Mouse (Mus musculus) splenic B cell, adult 2 months (primary cell): ENCODE results near the gene Parp9.
"Not testable (repeated sequence)": the region's sequence is repeated elsewhere in the genome, so short reads cannot be mapped to it uniquely, and the experiment has no call there.

ENCODE experiments used
- DNase-seq: peaks from one replicate; pipeline ENCODE4 v3.0.0-alpha.2; 2011; ENCODE audit warnings: low read depth, low spot score
- H3K27me3 ChIP-seq: 2 replicates; pipeline ENCODE4 v1.6.1; 2012; ENCODE audit warnings: mild to moderate bottlenecking, low read length, moderate library complexity, mixed read lengths; ENCODE audit not compliant: control insufficient read depth, poor library complexity, insufficient read depth, severe bottlenecking
- H3K36me3 ChIP-seq: 2 replicates; pipeline ENCODE4 v1.6.1; 2012; ENCODE audit warnings: mild to moderate bottlenecking, low read length, moderate library complexity, mixed read lengths; ENCODE audit not compliant: control insufficient read depth, poor library complexity, insufficient read depth, severe bottlenecking

Gene Parp9

DNA sequence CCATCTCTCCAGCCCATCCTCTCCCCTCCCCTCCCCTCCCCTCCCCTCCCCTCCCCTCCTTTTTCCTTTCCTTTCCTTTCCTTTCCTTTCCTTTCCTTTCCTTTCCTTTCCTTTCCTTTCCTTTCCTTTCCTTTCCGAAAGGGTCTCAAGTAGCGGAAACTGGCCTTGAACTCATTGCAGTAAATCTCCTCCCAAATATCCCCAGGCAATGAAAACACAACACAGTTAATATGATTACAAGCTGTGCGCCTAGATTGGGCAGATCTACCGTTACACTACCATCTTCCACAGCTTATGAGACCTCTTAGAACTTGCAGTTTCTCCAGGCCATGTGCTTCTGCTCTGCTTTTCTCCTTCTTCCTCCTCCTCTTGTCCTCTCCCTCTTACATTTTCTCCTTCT is 27.7 kb downstream of the Parp9 start:
- H3K27me3 ChIP-seq, DNase-seq: not testable (repeated sequence)

DNA sequence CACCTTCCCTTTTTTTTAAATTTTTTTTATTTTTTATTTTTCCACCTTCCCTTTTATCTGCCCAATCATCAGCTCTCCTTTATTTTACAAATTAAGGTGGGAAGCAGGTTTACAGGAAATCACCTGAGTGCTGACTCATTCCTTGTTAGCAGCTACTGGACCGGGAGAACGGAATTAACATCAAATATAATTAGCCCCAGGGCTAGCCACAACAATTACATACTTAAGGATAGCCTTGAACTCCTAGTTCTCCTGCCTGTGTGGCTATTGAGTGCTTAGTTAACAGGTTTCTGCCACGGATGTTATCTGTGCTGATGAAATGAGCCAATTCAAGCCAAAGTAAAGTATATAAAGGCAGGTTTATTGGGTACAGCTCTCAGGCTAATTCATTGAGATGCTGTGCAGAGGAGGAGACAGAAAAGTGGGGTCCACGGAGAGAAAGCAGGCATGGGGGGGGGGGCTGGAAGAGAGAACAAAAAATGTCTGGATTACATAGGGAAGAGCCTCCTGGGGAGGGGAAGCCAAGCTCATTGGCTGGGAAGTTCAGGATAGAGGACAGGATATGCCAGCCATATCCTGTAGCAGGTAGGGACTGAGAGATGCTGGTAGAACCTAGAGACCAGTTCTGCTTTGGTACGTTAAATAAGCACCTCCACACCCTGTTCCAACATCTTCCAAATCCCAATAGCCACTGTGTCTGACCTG is 28.3 kb downstream of the Parp9 start:
- H3K36me3 ChIP-seq = peaks cover 19% of the 10 kb centered on the region
- H3K27me3 ChIP-seq = no peaks in the 10 kb centered on the region
- DNase-seq = no peak

More for the DNA sequence above, 27.7 kb downstream of the Parp9 start:
- peaks cover 17% of the 10 kb centered on the region for H3K36me3 ChIP-seq

DNA sequence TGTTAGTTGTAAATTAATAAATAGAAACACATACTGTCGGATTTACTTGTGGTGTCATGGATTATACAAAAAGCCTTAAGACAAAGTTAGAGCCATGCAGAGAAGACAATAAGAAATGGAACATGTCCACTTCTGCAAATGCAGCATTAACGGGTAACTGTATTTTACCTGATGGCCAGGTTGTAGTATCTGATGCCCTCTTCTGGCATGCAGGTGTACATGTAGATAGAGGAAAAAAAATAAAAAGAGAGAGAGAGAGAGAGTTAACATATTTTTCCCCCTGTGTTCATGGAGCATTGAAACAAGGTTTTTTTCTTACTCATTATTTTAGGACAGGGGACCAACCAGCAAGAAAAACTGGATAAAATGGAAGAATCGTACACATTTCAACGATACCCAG is 29.0 kb downstream of the Parp9 start:
- Histone ChIP-seq H3K27me3 (no peaks in the 10 kb centered on the region), H3K36me3 (peaks cover 25% of the 10 kb centered on the region)
- peak; percentile 28 for DNase-seq

DNA sequence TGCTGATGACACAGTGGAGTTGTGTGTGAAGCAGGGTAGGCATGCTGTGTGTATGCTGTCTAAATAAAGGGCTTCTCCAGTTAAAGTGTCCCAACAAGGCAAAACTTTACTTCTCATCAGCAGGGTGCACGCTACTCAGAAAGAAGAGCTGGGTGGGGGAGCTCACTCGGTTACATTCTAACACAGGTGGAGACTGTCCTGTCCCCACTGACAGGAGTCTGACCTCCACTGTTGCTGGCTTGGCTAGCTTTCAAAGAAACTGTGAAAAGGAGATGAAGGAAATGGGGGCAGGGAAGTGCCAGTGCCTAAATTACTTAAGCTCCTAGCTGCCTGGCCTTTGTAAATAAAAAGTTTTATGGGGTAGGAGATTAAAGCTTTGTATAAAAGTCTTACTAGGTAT is 29.9 kb downstream of the Parp9 start:
- H3K36me3 ChIP-seq = peaks cover 29% of the 10 kb centered on the region
- DNase-seq = no peak
- H3K27me3 ChIP-seq = no peaks in the 10 kb centered on the region

DNA sequence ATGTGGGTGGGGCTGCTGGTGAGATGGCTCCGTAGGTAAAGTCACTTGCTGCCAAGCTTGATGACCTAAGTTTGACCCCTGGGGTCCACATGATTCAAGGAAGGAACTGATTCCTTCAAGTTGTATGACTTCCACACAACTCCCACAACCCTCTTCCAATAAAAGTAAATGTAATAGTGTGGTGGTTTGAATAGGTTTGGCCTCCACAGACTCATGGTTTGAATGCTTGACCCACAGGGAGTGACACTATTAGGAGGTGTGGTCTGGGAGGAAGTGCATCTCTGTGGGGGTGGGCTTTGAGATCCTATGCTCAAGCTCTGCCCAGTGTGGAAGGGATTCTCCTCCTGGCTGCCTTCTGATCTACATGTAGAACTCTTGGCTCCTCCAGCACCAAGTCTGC is 35.8 kb downstream of the Parp9 start:
- Histone ChIP-seq H3K36me3 (peaks cover 15% of the 10 kb centered on the region), H3K27me3 (no peaks in the 10 kb centered on the region)
- no peak for DNase-seq

DNA sequence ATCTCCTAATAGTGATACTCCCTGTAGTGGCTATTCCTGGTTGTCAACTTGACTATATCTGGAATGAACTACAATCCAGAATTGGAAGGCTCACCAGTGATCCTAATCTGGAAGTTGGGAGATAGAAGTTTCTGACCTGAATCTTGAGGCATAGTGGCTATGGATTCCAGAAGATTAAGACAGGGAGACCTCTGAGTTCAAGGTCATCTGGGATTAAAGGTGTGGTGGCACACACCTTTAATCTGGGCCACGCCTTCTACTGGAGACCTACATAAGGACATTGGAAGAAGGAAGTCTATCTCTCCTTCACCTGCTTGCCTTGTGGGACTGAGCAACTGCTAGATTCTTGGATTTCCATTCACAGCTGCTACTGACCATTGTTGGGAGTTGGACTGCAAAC is 40.2 kb downstream of the Parp9 start, which contains the start of gene Kpna1:
Gene Kpna1 (plus strand): TSS at position 301 of the 400 bp plus-strand sequence.
- not testable (repeated sequence) for H3K36me3 ChIP-seq, DNase-seq, H3K27me3 ChIP-seq

DNA sequence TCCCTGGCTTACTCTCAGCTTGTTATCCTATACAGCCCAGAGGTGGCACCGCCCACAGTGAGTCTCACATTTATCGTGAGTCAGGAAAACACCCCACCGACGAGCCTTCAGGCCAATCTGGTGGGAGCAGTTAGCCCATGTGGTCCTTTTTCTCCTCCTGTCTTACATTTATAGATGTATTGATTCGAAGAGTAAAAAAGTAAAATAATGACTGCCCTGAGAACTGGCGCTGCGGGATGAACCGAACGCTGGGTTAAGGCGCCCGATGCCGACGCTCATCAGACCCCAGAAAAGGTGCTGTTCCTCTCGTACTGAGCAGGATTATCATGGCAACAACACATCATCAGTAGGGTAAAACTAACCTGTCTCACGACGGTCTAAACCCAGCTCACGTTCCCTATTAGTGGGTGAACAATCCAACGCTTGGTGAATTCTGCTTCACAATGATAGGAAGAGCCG is 43.1 kb downstream of the Parp9 start:
- no peaks in the 10 kb centered on the region for H3K27me3 ChIP-seq
- DNase-seq = peak; percentile 100
- no peaks in the 10 kb centered on the region for H3K36me3 ChIP-seq

DNA sequence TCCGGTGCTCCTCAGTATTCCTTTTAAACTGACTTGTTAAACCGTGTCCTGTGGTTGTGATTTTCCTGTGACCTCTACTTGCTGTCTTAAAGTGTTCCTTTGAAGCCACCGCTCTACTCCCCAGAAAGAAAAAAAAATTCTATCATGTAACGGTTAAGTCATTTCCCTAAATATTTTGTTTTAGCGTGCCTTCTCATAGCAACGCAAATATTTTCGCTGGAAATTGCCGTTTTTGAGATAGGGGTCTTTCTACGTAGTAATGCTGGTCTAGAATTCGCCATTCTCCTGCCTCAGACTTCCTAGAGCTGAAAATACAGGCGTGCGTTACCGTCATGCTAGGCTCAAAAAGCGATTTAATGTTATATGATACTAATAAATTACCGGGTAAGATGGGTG is 44.2 kb downstream of the Parp9 start:
- no peak for DNase-seq
- H3K27me3 ChIP-seq = no peaks in the 10 kb centered on the region
- H3K36me3 ChIP-seq = no peaks in the 10 kb centered on the region

DNA sequence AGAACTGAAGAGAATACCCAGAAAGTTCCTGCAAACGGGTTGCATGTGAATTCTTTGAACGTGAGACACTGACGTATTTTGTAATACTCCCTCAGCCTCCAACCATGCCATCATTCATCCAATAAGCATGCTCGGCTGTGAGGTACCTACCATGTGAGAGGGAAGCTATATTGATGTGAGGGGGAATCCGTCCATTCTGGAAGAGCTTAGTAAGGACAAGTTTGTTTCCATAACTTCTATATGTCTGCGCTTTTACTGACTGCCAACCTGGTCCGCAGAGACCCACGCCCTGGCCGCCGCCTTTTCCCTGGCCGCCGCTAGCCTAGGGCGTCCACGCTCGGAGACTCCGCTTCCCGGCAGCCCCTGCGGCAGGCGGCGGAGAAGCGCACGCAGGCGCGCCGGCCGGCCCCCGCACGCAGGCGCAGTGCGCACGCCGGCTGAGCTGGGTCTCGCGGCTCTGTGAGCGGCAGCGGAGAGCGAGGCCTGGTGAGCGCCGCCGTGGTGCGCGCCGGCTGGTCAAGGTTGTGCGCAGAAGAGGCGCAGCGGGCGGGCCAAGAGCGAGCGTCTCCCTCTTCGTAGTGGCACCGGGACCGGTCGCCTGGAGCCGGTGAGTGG is 44.7 kb downstream of the Parp9 start:
- no peaks in the 10 kb centered on the region for H3K27me3 ChIP-seq
- DNase-seq = peak; percentile 94
- H3K36me3 ChIP-seq = no peaks in the 10 kb centered on the region

DNA sequence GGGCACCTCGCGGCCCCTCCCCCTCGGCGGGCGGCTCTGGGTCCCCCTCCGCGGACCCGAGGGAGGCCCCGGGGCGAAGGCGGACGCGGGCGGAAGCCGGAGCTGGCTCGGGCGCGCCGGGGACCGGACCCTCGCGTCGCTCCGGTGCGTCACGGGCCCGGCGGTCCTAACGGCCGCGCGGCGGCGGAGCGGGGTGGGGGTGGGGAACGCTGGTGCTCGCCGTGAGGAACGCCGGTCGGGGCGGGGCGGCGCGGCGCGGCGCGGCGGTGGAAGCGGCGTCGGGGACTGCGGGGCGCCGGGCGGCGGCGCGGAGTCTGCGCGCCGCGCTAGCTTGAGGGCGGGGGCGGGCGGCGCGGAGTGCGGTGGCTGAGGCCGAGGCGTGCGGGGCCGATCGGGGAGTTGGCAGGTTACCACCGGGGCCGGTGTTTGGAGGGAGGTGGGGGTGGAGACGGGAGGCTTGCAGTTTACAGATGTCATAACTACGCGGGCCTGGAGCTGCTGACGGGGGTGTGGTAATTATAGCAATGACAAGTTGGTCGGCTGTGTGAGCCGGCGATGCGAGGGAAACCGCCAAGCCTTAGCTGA is 45.3 kb downstream of the Parp9 start:
- H3K36me3 ChIP-seq = no peaks in the 10 kb centered on the region
- DNase-seq = peak; percentile 87
- H3K27me3 ChIP-seq = no peaks in the 10 kb centered on the region

DNA sequence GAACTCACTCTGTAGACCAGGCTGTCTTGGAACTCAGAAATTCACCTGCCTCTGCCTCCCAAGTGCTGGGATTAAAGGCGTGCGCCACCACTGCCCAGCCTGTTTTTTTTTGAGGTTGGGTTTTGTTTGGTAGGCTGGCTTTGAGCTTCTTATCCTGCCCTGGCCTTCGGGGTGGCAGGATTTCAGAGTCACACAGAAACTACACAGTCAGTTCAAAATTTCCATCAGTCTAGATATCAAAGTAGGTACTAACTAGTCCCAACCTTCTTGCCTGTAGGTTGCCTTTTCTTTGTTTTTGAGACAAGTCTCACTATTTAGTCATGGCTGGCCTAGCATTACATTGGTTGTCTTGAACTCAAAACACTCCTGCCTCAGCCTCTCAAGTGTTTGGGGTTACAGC is 46.2 kb downstream of the Parp9 start:
- H3K36me3 ChIP-seq = no peaks in the 10 kb centered on the region
- DNase-seq = peak; percentile 23
- no peaks in the 10 kb centered on the region for H3K27me3 ChIP-seq

DNA sequence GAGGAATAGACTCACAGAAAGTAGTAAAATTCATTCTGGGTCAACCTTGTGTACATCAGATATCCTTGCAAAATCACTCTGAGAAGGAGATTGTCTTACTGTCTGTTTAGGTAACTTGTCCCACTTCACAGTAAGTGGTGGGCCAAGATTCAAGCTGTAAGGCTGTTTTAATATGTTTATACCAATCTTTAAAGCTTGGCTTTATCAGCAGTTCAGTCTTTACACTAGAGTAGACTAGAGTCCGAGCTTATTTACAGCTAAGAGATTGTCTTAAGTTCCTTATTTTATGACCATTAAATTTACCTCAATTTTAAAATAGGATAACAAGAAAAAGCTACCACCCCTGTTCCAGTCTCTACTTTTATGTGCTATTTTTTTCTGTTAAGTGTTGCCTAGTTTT is 49.7 kb downstream of the Parp9 start:
- DNase-seq = no peak
- Histone ChIP-seq H3K36me3 (no peaks in the 10 kb centered on the region), H3K27me3 (no peaks in the 10 kb centered on the region)

DNA sequence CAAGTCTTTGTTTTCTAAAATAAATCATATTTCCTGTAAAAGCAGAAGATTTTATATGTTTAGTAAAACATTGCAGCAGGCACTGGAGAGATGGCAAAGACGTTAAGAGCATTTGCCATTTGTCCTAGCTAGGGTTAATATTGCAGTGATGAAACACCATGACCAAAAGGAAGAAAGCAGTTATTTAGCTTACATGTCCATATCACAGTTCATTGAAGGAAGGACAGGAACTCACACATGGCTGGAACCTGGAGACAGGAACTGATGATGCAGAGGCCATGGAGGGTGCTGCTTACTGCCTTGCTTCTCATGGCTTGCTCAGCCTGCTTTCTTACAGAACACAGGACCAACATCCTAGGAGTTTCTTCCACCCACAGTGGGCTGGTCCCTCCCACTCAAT is 54.1 kb downstream of the Parp9 start:
- DNase-seq = no peak
- no peaks in the 10 kb centered on the region for H3K36me3 ChIP-seq
- H3K27me3 ChIP-seq = no peaks in the 10 kb centered on the region

DNA sequence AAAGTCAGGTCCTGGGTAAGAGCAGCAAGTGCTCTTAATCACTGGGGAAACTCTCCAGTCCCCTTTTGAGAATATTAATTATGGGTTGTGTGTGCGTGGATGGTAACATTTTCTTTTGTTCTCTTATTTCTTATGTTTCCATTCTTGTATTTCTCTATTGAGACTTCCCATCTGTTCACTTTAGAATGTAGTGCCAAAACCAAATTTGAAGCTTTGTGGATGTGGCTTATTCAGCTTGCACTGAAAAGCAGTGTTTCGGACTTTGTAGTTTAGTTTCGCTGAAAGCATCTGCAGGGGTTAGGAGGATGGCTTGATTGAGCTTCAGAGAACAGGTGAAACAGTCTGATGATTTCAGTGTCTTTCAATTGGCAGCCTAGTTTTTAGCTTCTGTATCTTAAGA is 55.0 kb downstream of the Parp9 start:
- DNase-seq = no peak
- Histone ChIP-seq H3K36me3 (no peaks in the 10 kb centered on the region), H3K27me3 (no peaks in the 10 kb centered on the region)

DNA sequence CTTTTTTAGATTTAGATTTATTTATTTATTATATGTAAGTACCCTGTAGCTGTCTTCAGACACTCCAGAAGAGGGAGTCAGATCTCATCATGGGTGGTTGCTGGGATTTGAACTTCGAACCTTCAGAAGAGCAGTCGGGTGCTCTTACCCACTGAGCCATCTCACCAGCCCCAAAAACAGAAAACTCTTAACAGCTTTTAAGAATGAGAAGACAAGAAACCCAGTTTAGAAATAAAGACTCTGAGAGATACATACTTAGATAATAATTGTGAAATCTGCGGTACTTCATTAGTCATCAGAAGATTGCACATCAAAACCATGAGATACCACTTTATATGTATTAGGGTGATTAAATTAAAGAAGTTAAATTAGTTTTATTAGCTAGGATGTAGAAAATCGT is 60.6 kb downstream of the Parp9 start:
- not testable (repeated sequence) for H3K36me3 ChIP-seq, DNase-seq, H3K27me3 ChIP-seq
